Mouse (Mus musculus): Measurements from ENCODE around the gene Atad1. TPM values are rescaled to one million over a fixed set of nuclear protein-coding genes. Genes with fewer than 3 reads are reported as not detected.
A peak's percentile ranks its signal among the peaks of the same experiment; 100 is the strongest.

The Atad1 gene
- polyA plus RNA-seq, 1 experiment: 107 TPM

- Histone ChIP-seq H3K27me3 (ENCODE audit: control insufficient read depth, insufficient read depth, low read length, poor library complexity, severe bottlenecking) (no peaks in the 10 kb centered on the region), H3K27ac (ENCODE audit: insufficient read depth, low read length) (no peak overlapping the region), H3K4me1 (ENCODE audit: control insufficient read depth, insufficient read depth, low read length) (no peaks in the 10 kb centered on the region), H3K4me3 (ENCODE audit: low read depth, low read length) (no peak overlapping the region), H3K9ac (ENCODE audit: low read depth, poor library complexity, severe bottlenecking) (no peak overlapping the region), H3K36me3 (ENCODE audit: control insufficient read depth, insufficient read depth, low read length, poor library complexity, severe bottlenecking) (peaks cover 28% of the 10 kb centered on the region), H3K9me3 (replicated peaks; ENCODE audit: control insufficient read depth, insufficient read depth, low read length, poor library complexity, severe bottlenecking) (no peaks in the 10 kb centered on the region)
- TF ChIP-seq CTCF (IDR thresholded peaks at IDR 0.05; ENCODE audit: low read depth, low read length) (no peak), POLR2A (IDR thresholded peaks at IDR 0.05; ENCODE audit: insufficient read depth, low read length) (no peak), EP300 (IDR thresholded peaks at IDR 0.05; ENCODE audit: insufficient read depth, low read depth, low read length) (no peak)
Observed at GRCm38 (mm10) chr19:32762493-32762892, 22.9 kb upstream of the Atad1 start.

DNA sequence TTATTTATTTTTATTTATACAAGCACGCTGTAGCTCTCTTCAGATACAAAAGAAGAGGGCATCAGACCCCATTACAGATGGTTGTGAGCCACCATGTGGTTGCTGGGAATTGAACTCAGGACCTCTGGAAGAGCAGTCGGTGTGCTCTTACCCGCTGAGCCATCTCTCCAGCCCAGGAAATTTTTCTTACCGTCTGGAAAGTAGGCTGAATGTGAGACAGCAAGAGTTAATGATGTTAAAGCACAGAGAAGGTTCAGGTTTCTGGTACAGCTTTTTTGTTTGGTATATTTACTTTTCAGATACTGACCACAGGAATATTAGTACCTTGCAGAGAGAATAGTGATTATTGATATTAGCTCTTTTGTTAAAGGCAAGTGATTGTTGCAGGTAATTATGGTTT lies 21.6 kb upstream of the Atad1 start:
- Histone ChIP-seq H3K27ac (ENCODE audit: insufficient read depth, low read length) (no peak overlapping the region), H3K36me3 (ENCODE audit: control insufficient read depth, insufficient read depth, low read length, poor library complexity, severe bottlenecking) (peaks cover 23% of the 10 kb centered on the region), H3K4me3 (ENCODE audit: low read depth, low read length) (no peak overlapping the region), H3K27me3 (ENCODE audit: control insufficient read depth, insufficient read depth, low read length, poor library complexity, severe bottlenecking) (no peaks in the 10 kb centered on the region), H3K4me1 (ENCODE audit: control insufficient read depth, insufficient read depth, low read length) (no peaks in the 10 kb centered on the region), H3K9ac (ENCODE audit: low read depth, poor library complexity, severe bottlenecking) (no peak overlapping the region), H3K9me3 (replicated peaks; ENCODE audit: control insufficient read depth, insufficient read depth, low read length, poor library complexity, severe bottlenecking) (no peaks in the 10 kb centered on the region)
- TF ChIP-seq CTCF (IDR thresholded peaks at IDR 0.05; ENCODE audit: low read depth, low read length): no peak
- TF ChIP-seq EP300 (IDR thresholded peaks at IDR 0.05; ENCODE audit: insufficient read depth, low read depth, low read length): no peak
- TF ChIP-seq POLR2A (IDR thresholded peaks at IDR 0.05; ENCODE audit: insufficient read depth, low read length): no peak

DNA sequence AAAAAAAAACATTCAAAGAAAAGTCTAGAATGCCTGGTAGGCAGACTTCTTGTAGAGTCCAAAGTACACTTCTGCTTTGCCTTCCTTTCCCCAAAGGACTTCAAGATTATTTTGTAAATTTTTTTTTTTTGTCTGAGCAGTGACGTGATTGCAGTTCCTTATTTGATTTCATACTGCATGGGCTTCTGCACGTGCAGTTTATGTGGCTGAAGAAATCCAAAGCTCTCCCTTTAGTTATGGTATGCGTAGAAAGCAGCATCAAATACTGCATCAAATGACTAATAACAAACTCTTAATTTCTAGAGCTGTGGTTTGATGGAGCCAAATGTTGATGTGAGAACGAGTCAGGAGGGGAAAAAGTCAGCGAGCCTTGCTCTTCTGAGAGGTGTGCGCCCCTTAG lies 20.9 kb upstream of the Atad1 start:
- Histone ChIP-seq H3K4me1 (ENCODE audit: control insufficient read depth, insufficient read depth, low read length) (no peaks in the 10 kb centered on the region), H3K27me3 (ENCODE audit: control insufficient read depth, insufficient read depth, low read length, poor library complexity, severe bottlenecking) (no peaks in the 10 kb centered on the region), H3K9ac (ENCODE audit: low read depth, poor library complexity, severe bottlenecking) (peak overlapping the region; percentile 71; the same call in 1 of the 2 replicates), H3K36me3 (ENCODE audit: control insufficient read depth, insufficient read depth, low read length, poor library complexity, severe bottlenecking) (peaks cover 23% of the 10 kb centered on the region), H3K4me3 (ENCODE audit: low read depth, low read length) (peak overlapping the region; percentile 48), H3K9me3 (replicated peaks; ENCODE audit: control insufficient read depth, insufficient read depth, low read length, poor library complexity, severe bottlenecking) (no peaks in the 10 kb centered on the region), H3K27ac (ENCODE audit: insufficient read depth, low read length) (no peak overlapping the region)
- TF ChIP-seq CTCF (IDR thresholded peaks at IDR 0.05; ENCODE audit: low read depth, low read length) (no peak), EP300 (IDR thresholded peaks at IDR 0.05; ENCODE audit: insufficient read depth, low read depth, low read length) (no peak), POLR2A (IDR thresholded peaks at IDR 0.05; ENCODE audit: insufficient read depth, low read length) (no peak)

DNA sequence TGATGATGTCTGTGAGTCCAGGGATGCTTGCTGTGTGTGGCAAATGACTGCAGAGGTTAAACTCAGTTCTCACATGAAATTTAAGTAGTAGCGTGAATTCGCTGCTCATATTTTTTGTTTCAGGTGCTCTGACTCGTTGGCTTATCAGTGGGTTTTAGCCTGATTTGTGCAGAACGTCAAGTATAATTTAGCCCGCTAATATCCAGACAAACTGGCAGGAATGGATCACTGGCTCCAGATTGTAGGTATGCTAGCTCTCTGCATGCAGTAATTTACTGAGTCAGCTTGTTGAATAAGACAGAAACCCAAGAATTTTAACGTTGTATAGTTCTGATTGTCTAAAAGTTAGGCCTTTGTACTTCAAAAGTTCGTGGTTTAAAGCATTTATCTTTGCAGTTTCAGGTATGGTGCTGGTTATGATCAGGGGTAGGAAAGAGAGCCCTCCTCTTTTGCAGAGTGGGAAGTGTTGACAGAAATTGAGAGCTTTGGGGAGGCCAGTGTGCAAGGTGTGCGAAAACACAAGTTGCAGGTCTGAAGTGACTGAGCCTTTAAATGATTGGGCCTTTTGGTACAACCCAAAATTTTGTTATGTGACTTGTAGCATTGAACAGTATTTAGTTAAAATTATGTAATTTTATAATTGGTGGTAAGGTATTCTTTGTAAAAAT lies 19.9 kb upstream of the Atad1 start:
- peak overlapping the region; percentile 97 for H3K9ac ChIP-seq (ENCODE audit: low read depth, poor library complexity, severe bottlenecking)
- H3K9me3 ChIP-seq (replicated peaks; ENCODE audit: control insufficient read depth, insufficient read depth, low read length, poor library complexity, severe bottlenecking): no peaks in the 10 kb centered on the region
- H3K27ac ChIP-seq (ENCODE audit: insufficient read depth, low read length): no peak overlapping the region
- H3K4me3 ChIP-seq (ENCODE audit: low read depth, low read length): peak overlapping the region; percentile 67
- H3K4me1 ChIP-seq (ENCODE audit: control insufficient read depth, insufficient read depth, low read length): no peaks in the 10 kb centered on the region
- peaks cover 16% of the 10 kb centered on the region for H3K36me3 ChIP-seq (ENCODE audit: control insufficient read depth, insufficient read depth, low read length, poor library complexity, severe bottlenecking)
- H3K27me3 ChIP-seq (ENCODE audit: control insufficient read depth, insufficient read depth, low read length, poor library complexity, severe bottlenecking): no peaks in the 10 kb centered on the region
- TF ChIP-seq EP300 (IDR thresholded peaks at IDR 0.05; ENCODE audit: insufficient read depth, low read depth, low read length) (no peak), POLR2A (IDR thresholded peaks at IDR 0.05; ENCODE audit: insufficient read depth, low read length) (no peak), CTCF (IDR thresholded peaks at IDR 0.05; ENCODE audit: low read depth, low read length) (no peak)

DNA sequence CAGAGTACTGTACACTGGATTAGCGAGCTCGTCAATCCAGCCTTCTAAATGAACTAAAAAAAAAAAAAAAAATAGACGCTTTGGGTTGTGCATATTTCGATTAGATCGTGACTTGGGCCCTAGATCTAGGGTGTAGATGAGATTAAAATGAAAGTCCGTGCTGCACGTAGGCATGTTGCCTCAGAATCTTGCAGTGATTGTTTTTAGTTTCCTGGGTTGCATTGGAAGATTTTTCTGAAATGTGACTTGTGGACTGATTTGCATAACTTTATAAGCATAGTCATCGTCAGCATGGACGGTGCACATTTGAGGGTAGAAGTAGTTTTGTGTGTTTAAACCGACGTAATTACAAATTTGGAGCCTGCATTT lies 19.2 kb upstream of the Atad1 start:
- TF ChIP-seq POLR2A (IDR thresholded peaks at IDR 0.05; ENCODE audit: insufficient read depth, low read length) (no peak), CTCF (IDR thresholded peaks at IDR 0.05; ENCODE audit: low read depth, low read length) (no peak), EP300 (IDR thresholded peaks at IDR 0.05; ENCODE audit: insufficient read depth, low read depth, low read length) (no peak)
- Histone ChIP-seq H3K27me3 (ENCODE audit: control insufficient read depth, insufficient read depth, low read length, poor library complexity, severe bottlenecking) (no peaks in the 10 kb centered on the region), H3K4me3 (ENCODE audit: low read depth, low read length) (peak overlapping the region; percentile 95), H3K27ac (ENCODE audit: insufficient read depth, low read length) (no peak overlapping the region), H3K4me1 (ENCODE audit: control insufficient read depth, insufficient read depth, low read length) (no peaks in the 10 kb centered on the region), H3K9ac (ENCODE audit: low read depth, poor library complexity, severe bottlenecking) (peak overlapping the region; percentile 97), H3K36me3 (ENCODE audit: control insufficient read depth, insufficient read depth, low read length, poor library complexity, severe bottlenecking) (peaks cover 15% of the 10 kb centered on the region), H3K9me3 (replicated peaks; ENCODE audit: control insufficient read depth, insufficient read depth, low read length, poor library complexity, severe bottlenecking) (no peaks in the 10 kb centered on the region)
